Mouse (Mus musculus) cortical plate, adult 2 months (tissue): ENCODE data around the gene Tsc2.

Source experiments
- CTCF ChIP-seq: fragments of 200-500 bp; IDR thresholded peaks from 2 replicates; pipeline ENCODE4 v1.5.1; 2011; ENCODE audit warnings: mild to moderate bottlenecking, control low read depth, low read length; ENCODE audit not compliant: insufficient read depth; ENCODE audit errors: extremely low read depth
- POLR2A ChIP-seq: fragments of 200-500 bp; IDR thresholded peaks from 2 replicates; pipeline ENCODE4 v1.6.1; 2011; ENCODE audit warnings: mild to moderate bottlenecking, low read length, control low read depth; ENCODE audit not compliant: insufficient read depth; ENCODE audit errors: extremely low read depth

DNA sequence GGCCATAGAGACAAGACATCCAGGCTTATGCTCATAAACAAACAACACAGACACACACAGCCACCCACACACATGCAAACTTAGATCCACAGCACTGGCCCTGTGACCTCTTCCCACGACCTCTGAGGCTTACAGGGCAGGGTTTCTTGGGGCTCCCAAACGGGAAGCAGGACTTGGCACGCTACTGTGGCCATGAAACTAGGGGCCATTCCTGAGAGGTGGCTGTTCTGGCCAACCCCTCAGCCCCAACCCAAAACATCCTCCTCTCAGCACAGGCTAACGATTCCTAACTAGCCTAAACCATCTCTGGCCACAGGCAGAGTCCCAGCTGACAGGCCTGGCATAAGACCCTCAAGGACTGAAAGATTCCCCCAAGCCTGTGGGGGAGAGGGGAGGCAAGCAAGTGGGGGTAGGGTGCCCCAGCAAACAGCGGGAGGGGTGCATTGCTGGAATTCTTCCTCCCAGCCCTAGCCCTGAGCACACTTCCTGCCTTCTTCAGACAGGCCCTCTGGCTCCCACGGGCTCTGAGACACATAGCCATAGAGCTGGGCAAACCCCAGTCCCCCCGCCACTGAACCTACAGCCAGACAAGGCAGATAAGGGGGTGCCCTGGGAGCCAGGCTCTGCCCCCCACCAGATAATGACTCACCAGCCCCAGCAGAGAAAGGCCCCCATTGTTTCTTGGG, 11.7 kb upstream of the Tsc2 start:
- no peak for TF ChIP-seq POLR2A
- TF ChIP-seq CTCF = no peak
